Mouse (Mus musculus) intestine, postnatal 0 days (tissue): ENCODE data around the gene Psmb2. TPM values are rescaled to one million over a fixed set of nuclear protein-coding genes. Genes with fewer than 3 reads are reported as not detected.

Experiments
- ATAC-seq: fragments of 200-750 bp; cut with Nextera tagmentation; 2 replicates; pipeline ENCODE4 v1.8.0; 2017; ENCODE audit warnings: mild to moderate bottlenecking, moderate TSS enrichment, moderate library complexity
- H3K27ac ChIP-seq: fragments of 300-500 bp; sonication (generic); 2 replicates; pipeline ENCODE4 v1.5.1; 2014; ENCODE audit warnings: mild to moderate bottlenecking, low read depth, low read length, moderate library complexity
- H3K27me3 ChIP-seq: fragments of 300-500 bp; sonication (generic); replicated peaks from 2 replicates; pipeline ENCODE4 v1.6.1; 2014; ENCODE audit warnings: low read length, mixed read lengths; ENCODE audit not compliant: control insufficient read depth, insufficient read depth
- H3K36me3 ChIP-seq: fragments of 300-500 bp; sonication (generic); 2 replicates; pipeline ENCODE4 v1.6.1; 2014; ENCODE audit warnings: mild to moderate bottlenecking, moderate library complexity; ENCODE audit not compliant: control insufficient read depth, insufficient read depth
- H3K4me1 ChIP-seq: fragments of 300-500 bp; sonication (generic); replicated peaks from 2 replicates; pipeline ENCODE4 v1.6.1; 2014; ENCODE audit warnings: antibody characterized with exemption, low read length, mixed read lengths; ENCODE audit not compliant: control insufficient read depth, insufficient read depth
- H3K4me2 ChIP-seq: fragments of 300-500 bp; sonication (generic); replicated peaks from 2 replicates; pipeline ENCODE4 v1.6.1; 2014; ENCODE audit warnings: low read depth, mild to moderate bottlenecking, moderate library complexity
- H3K4me3 ChIP-seq: fragments of 300-500 bp; sonication (generic); 2 replicates; pipeline ENCODE4 v1.5.1; 2014; ENCODE audit warnings: low read depth, low read length
- H3K9ac ChIP-seq: fragments of 300-500 bp; sonication (generic); 2 replicates; pipeline ENCODE4 v1.6.1; 2014; ENCODE audit warnings: mild to moderate bottlenecking, low read depth, low read length
- H3K9me3 ChIP-seq: fragments of 300-500 bp; sonication (generic); 2 replicates; pipeline ENCODE4 v1.6.1; 2016; ENCODE audit warnings: mixed run types; ENCODE audit not compliant: control insufficient read depth
- CTCF ChIP-seq: sonication (generic); IDR thresholded peaks from 2 replicates; pipeline ENCODE4 v1.5.1; 2016; ENCODE audit warnings: low read depth, mild to moderate bottlenecking, control low read depth, antibody characterized with exemption, moderate library complexity
- WGBS: fragments of 180-500 bp; shearing (Covaris S2); extraction: QIAGEN DNeasy Blood & Tissue Kit; methylation state at CpG from one replicate; pipeline ENCODE4 v1.1.7; 2014; 5-methylcytosine and 5-hydroxymethylcytosine counted together
- polyA plus RNA-seq: library from polyadenylated mRNA; unstranded; fragments of >200 nt; fragmentation: Nextera tagmentation; extraction: Ambion mirVana; gene quantifications from 2 replicates; pipeline ENCODE4 v1.2.1, GENCODE M21; 2015

The Psmb2 gene
- polyA plus RNA-seq, 1 experiment from 2014 or later: 381 TPM

- Histone ChIP-seq H3K9ac (no peak overlapping the region), H3K4me1 (no peaks in the 10 kb centered on the region), H3K4me2 (no peak overlapping the region), H3K36me3 (no peaks in the 10 kb centered on the region), H3K27me3 (no peaks in the 10 kb centered on the region), H3K9me3 (no peaks in the 10 kb centered on the region), H3K4me3 (no peak overlapping the region), H3K27ac (no peak overlapping the region)
- no peak for TF ChIP-seq CTCF
- 73% methylated on average over 7 of the region's 7 CpGs for WGBS
- ATAC-seq: no peak
Measured at GRCm38 (mm10) chr4:126661249-126661648, 16.2 kb upstream of the Psmb2 start.

GRCm38 (mm10) chr4:126667075-126667474 is 10.4 kb upstream of the Psmb2 start:
- no peaks in the 10 kb centered on the region for H3K9me3 ChIP-seq
- H3K27me3 ChIP-seq: no peaks in the 10 kb centered on the region
- no peak overlapping the region for H3K9ac ChIP-seq
- H3K36me3 ChIP-seq: no peaks in the 10 kb centered on the region
- H3K4me3 ChIP-seq: no peak overlapping the region
- no peaks in the 10 kb centered on the region for H3K4me1 ChIP-seq
- H3K4me2 ChIP-seq: no peak overlapping the region
- 95% methylated on average over 2 of the region's 2 CpGs for WGBS
- no peak overlapping the region for H3K27ac ChIP-seq
- ATAC-seq: no peak
- TF ChIP-seq CTCF: peak; percentile 39

- Histone ChIP-seq H3K4me2 (no peak overlapping the region), H3K4me1 (no peaks in the 10 kb centered on the region), H3K36me3 (peaks cover 30% of the 10 kb centered on the region), H3K9me3 (no peaks in the 10 kb centered on the region), H3K27ac (no peak overlapping the region), H3K9ac (no peak overlapping the region), H3K4me3 (no peak overlapping the region), H3K27me3 (no peaks in the 10 kb centered on the region)
- ATAC-seq: no peak
- TF ChIP-seq CTCF: no peak
- 57% methylated on average over 5 of the region's 5 CpGs for WGBS
Measured at GRCm38 (mm10) chr4:126682298-126682697, 4.9 kb downstream of the Psmb2 start.

- TF ChIP-seq CTCF: no peak
- Histone ChIP-seq H3K9ac (no peak overlapping the region), H3K4me3 (no peak overlapping the region), H3K4me2 (no peak overlapping the region), H3K36me3 (peaks cover 36% of the 10 kb centered on the region), H3K27ac (no peak overlapping the region), H3K27me3 (no peaks in the 10 kb centered on the region), H3K9me3 (no peaks in the 10 kb centered on the region), H3K4me1 (no peaks in the 10 kb centered on the region)
- 81% methylated on average over 3 of the region's 3 CpGs for WGBS
- ATAC-seq: no peak
Measured at GRCm38 (mm10) chr4:126683084-126683483, 5.7 kb downstream of the Psmb2 start.

- Histone ChIP-seq H3K4me1 (no peaks in the 10 kb centered on the region), H3K9ac (no peak overlapping the region), H3K4me2 (no peak overlapping the region), H3K36me3 (peaks cover 41% of the 10 kb centered on the region), H3K27ac (no peak overlapping the region), H3K27me3 (no peaks in the 10 kb centered on the region), H3K9me3 (no peaks in the 10 kb centered on the region), H3K4me3 (no peak overlapping the region)
- TF ChIP-seq CTCF: no peak
- ATAC-seq: no peak
- WGBS: 94% methylated on average over 2 of the region's 2 CpGs
Measured at GRCm38 (mm10) chr4:126689457-126689856, 12.0 kb downstream of the Psmb2 start.

GRCm38 (mm10) chr4:126693021-126693420 is 15.6 kb downstream of the Psmb2 start:
- Histone ChIP-seq H3K4me3 (no peak overlapping the region), H3K27me3 (no peaks in the 10 kb centered on the region), H3K27ac (no peak overlapping the region), H3K4me2 (no peak overlapping the region), H3K9me3 (no peaks in the 10 kb centered on the region), H3K36me3 (peaks cover 18% of the 10 kb centered on the region), H3K9ac (no peak overlapping the region), H3K4me1 (no peaks in the 10 kb centered on the region)
- ATAC-seq: no peak
- WGBS: 84% methylated on average over 5 of the region's 5 CpGs
- TF ChIP-seq CTCF: no peak

GRCm38 (mm10) chr4:126696908-126697307 is 19.5 kb downstream of the Psmb2 start:
- 95% methylated on average over 4 of the region's 4 CpGs for WGBS
- Histone ChIP-seq H3K4me3 (no peak overlapping the region), H3K4me2 (no peak overlapping the region), H3K27ac (no peak overlapping the region), H3K4me1 (no peaks in the 10 kb centered on the region), H3K9ac (no peak overlapping the region), H3K36me3 (peaks cover 26% of the 10 kb centered on the region), H3K27me3 (no peaks in the 10 kb centered on the region), H3K9me3 (no peaks in the 10 kb centered on the region)
- no peak for TF ChIP-seq CTCF
- ATAC-seq: no peak
